Mouse (Mus musculus) forebrain, embryonic 14.5 days (tissue): Measurements from ENCODE around the gene Ptprn. TPM values are rescaled to one million over a fixed set of nuclear protein-coding genes. Genes with fewer than 3 reads are reported as not detected.
A peak's percentile ranks its signal among the peaks of the same experiment; 100 is the strongest.

Experiments
- ATAC-seq: fragments of 200-750 bp; cut with Nextera tagmentation; 2 replicates; pipeline ENCODE4 v1.8.0; 2017; ENCODE audit warnings: mild to moderate bottlenecking, moderate library complexity
- DNase-seq: peaks from one replicate; pipeline ENCODE4 v3.0.0-alpha.2; 2015; ENCODE audit warnings: low spot score
- H3K27ac ChIP-seq: fragments of 300-500 bp; sonication (generic); 2 replicates; pipeline ENCODE4 v1.5.1; 2014; ENCODE audit warnings: low read depth, mild to moderate bottlenecking, control low read depth, low read length, moderate library complexity
- H3K27me3 ChIP-seq: fragments of 300-500 bp; sonication (generic); replicated peaks from 2 replicates; pipeline ENCODE4 v1.6.1; 2014; ENCODE audit warnings: low read length, control low read depth, mixed read lengths; ENCODE audit not compliant: control insufficient read depth, insufficient read depth
- H3K36me3 ChIP-seq: fragments of 300-500 bp; sonication (generic); 2 replicates; pipeline ENCODE4 v1.6.1; 2014; ENCODE audit warnings: low read length, control low read depth; ENCODE audit not compliant: control insufficient read depth, insufficient read depth
- H3K4me1 ChIP-seq: fragments of 300-500 bp; sonication (generic); 2 replicates; pipeline ENCODE4 v1.6.1; 2014; ENCODE audit warnings: antibody characterized with exemption, low read length, control low read depth; ENCODE audit not compliant: control insufficient read depth, insufficient read depth
- H3K4me2 ChIP-seq: fragments of 300-500 bp; sonication (generic); 2 replicates; pipeline ENCODE4 v1.6.1; 2014; ENCODE audit warnings: mild to moderate bottlenecking, control low read depth, low read length
- H3K4me3 ChIP-seq: fragments of 300-500 bp; sonication (generic); 2 replicates; pipeline ENCODE4 v1.5.1; 2014; ENCODE audit warnings: low read depth, low read length, control low read depth
- H3K9ac ChIP-seq: fragments of 300-500 bp; sonication (generic); 2 replicates; pipeline ENCODE4 v1.6.1; 2014; ENCODE audit warnings: mild to moderate bottlenecking, low read length, control low read depth, moderate library complexity
- H3K9me3 ChIP-seq: fragments of 300-500 bp; sonication (generic); replicated peaks from 2 replicates; pipeline ENCODE4 v1.6.1; 2016; ENCODE audit warnings: low read length, control low read depth, mixed read lengths; ENCODE audit not compliant: control insufficient read depth
- WGBS: fragments of 180-500 bp; shearing (Covaris S2); extraction: QIAGEN DNeasy Blood & Tissue Kit; methylation state at CpG from one replicate; pipeline ENCODE4 v1.1.7; 2014; 5-methylcytosine and 5-hydroxymethylcytosine counted together
- polyA plus RNA-seq: library from polyadenylated mRNA; unstranded; fragments of >200 nt; fragmentation: Nextera tagmentation; extraction: Ambion mirVana; gene quantifications from 2 replicates; pipeline ENCODE4 v1.2.1, GENCODE M21; 2014

Gene Ptprn
- polyA plus RNA-seq, 1 experiment from 2014 or later = 5.1 TPM

DNA sequence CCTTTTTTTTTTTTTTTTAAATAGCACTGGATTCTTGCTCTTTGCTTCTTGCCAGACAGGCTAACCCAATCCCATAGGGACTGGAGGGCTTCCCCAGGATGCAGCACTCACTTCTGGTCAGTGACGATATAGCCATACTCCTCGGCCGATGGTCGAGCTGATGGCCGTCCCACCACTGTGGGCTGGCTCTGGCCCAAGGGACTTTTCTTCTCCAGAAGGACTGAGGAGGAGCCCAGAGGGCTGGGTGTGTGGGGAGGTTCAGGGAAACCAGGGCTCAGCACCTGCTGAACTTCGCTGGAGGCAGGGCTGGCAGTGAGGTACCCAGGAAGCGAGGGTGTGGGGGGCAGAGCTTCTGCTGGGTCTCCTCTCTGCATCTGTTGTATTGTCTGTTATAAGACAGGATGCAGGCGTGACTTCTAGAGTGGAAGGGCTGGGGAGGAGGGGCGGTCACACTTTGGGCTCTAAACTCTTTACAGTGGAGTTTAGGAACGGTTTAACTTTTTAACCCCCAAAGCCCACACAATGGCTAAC is 8.7 kb downstream of the Ptprn start:
- DNase-seq (no peak), ATAC-seq (no peak)
- Histone ChIP-seq H3K4me2 (no peak overlapping the region), H3K36me3 (no peaks in the 10 kb centered on the region), H3K9me3 (no peaks in the 10 kb centered on the region), H3K27ac (no peak overlapping the region), H3K4me3 (no peak overlapping the region), H3K4me1 (peaks cover 7% of the 10 kb centered on the region; the same call in 1 of the 2 replicates), H3K27me3 (no peaks in the 10 kb centered on the region), H3K9ac (no peak overlapping the region)
- WGBS = 71% methylated on average over 10 of the region's 10 CpGs

- Histone ChIP-seq H3K36me3 (no peaks in the 10 kb centered on the region), H3K4me3 (no peak overlapping the region), H3K27me3 (no peaks in the 10 kb centered on the region), H3K4me1 (peaks cover 7% of the 10 kb centered on the region; the same call in 1 of the 2 replicates), H3K9ac (no peak overlapping the region), H3K27ac (no peak overlapping the region), H3K9me3 (no peaks in the 10 kb centered on the region), H3K4me2 (no peak overlapping the region)
- DNase-seq (no peak), ATAC-seq (peak; percentile 13; the same call in 1 of the 2 replicates)
- WGBS = 69% methylated on average over 8 of the region's 8 CpGs
Measured at GRCm38 (mm10) chr1:75254625-75255013, 9.7 kb downstream of the Ptprn start.

DNA sequence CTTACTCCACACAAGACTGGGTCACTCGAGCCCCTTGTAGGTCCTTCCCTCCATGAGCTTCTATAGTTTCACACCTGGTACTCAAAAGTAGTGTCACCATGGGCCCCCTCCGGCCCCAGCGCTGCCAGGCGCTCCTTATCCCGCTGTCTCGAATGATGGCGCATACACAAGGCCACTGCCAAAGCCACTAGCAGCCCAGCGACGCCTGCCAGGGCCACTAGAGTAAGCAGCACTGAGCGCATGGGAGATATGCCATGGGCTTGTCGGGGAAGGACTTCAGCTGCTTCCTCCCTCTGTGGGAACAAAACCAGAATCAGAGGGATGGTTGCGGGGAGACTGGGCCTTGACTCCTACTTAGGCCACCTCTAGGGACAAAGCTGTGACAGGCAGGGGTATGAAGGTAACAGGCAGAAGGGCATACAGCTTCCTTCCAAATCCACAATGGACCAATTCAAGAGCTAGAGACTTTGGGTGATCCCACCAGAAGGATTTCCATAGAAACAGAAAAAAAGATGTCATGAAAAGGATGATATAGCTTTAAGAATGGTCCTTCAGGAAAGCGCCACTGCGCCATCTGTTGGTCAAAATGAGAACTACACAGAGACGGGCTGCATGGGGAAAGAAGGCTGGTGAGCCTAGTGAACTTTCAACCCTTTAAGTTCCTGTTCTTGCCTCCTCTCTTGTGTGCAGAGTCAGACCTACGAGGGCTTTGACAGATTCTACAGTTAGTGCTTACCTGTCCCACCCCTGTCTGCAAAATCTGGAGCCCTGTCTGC is 10.3 kb downstream of the Ptprn start:
- H3K27me3 ChIP-seq = no peaks in the 10 kb centered on the region
- peak; percentile 12; the same call in 1 of the 2 replicates for ATAC-seq
- peak; percentile 81 for DNase-seq
- 64% methylated on average over 16 of the region's 16 CpGs for WGBS
- H3K4me1 ChIP-seq = peaks cover 7% of the 10 kb centered on the region; the same call in 1 of the 2 replicates
- H3K9me3 ChIP-seq = no peaks in the 10 kb centered on the region
- no peak overlapping the region for H3K27ac ChIP-seq
- no peak overlapping the region for H3K4me2 ChIP-seq
- H3K9ac ChIP-seq = no peak overlapping the region
- H3K36me3 ChIP-seq = no peaks in the 10 kb centered on the region
- H3K4me3 ChIP-seq = no peak overlapping the region

GRCm38 (mm10) chr1:75253029-75253428 is 11.3 kb downstream of the Ptprn start:
- Histone ChIP-seq H3K27me3 (no peaks in the 10 kb centered on the region), H3K27ac (no peak overlapping the region), H3K9me3 (no peaks in the 10 kb centered on the region), H3K4me2 (no peak overlapping the region), H3K4me1 (peaks cover 10% of the 10 kb centered on the region; the same call in 1 of the 2 replicates), H3K4me3 (no peak overlapping the region), H3K9ac (no peak overlapping the region), H3K36me3 (no peaks in the 10 kb centered on the region)
- DNase-seq (no peak), ATAC-seq (no peak)
- 76% methylated on average over 16 of the region's 16 CpGs for WGBS

- peaks cover 15% of the 10 kb centered on the region; the same call in 1 of the 2 replicates for H3K4me1 ChIP-seq
- WGBS = 72% methylated on average over 13 of the region's 13 CpGs
- no peaks in the 10 kb centered on the region for H3K27me3 ChIP-seq
- H3K4me2 ChIP-seq = no peak overlapping the region
- DNase-seq (no peak), ATAC-seq (no peak)
- H3K9me3 ChIP-seq = no peaks in the 10 kb centered on the region
- H3K27ac ChIP-seq = no peak overlapping the region
- no peak overlapping the region for H3K9ac ChIP-seq
- no peak overlapping the region for H3K4me3 ChIP-seq
- H3K36me3 ChIP-seq = no peaks in the 10 kb centered on the region
Measured at GRCm38 (mm10) chr1:75252308-75252707, 12.0 kb downstream of the Ptprn start.

GRCm38 (mm10) chr1:75251112-75251970 is 13.0 kb downstream of the Ptprn start:
- no peak overlapping the region for H3K9ac ChIP-seq
- no peak overlapping the region for H3K4me3 ChIP-seq
- no peaks in the 10 kb centered on the region for H3K36me3 ChIP-seq
- WGBS = 2% methylated on average over 21 of the region's 22 CpGs
- no peaks in the 10 kb centered on the region for H3K27me3 ChIP-seq
- H3K4me2 ChIP-seq = peak overlapping the region; percentile 50
- DNase-seq (peak; percentile 70), ATAC-seq (peak; percentile 40)
- H3K27ac ChIP-seq = peak overlapping the region; percentile 5; the same call in 1 of the 2 replicates
- no peaks in the 10 kb centered on the region for H3K9me3 ChIP-seq
- peaks cover 16% of the 10 kb centered on the region; the same call in 1 of the 2 replicates for H3K4me1 ChIP-seq

GRCm38 (mm10) chr1:75250498-75250897 is 13.8 kb downstream of the Ptprn start:
- Histone ChIP-seq H3K36me3 (no peaks in the 10 kb centered on the region), H3K9me3 (no peaks in the 10 kb centered on the region), H3K4me2 (no peak overlapping the region), H3K27me3 (no peaks in the 10 kb centered on the region), H3K4me3 (no peak overlapping the region), H3K9ac (no peak overlapping the region), H3K4me1 (peaks cover 16% of the 10 kb centered on the region; the same call in 1 of the 2 replicates), H3K27ac (no peak overlapping the region; the same call in 1 of the 2 replicates)
- ATAC-seq (peak; percentile 24; the same call in 1 of the 2 replicates), DNase-seq (peak; percentile 59)
- 48% methylated on average over 3 of the region's 3 CpGs for WGBS

GRCm38 (mm10) chr1:75248041-75248772 is 16.1 kb downstream of the Ptprn start:
- Histone ChIP-seq H3K4me1 (peaks cover 16% of the 10 kb centered on the region; the same call in 1 of the 2 replicates), H3K27ac (no peak overlapping the region), H3K4me3 (no peak overlapping the region), H3K9me3 (no peaks in the 10 kb centered on the region), H3K36me3 (peaks cover 8% of the 10 kb centered on the region; the same call in 1 of the 2 replicates), H3K27me3 (no peaks in the 10 kb centered on the region), H3K4me2 (no peak overlapping the region), H3K9ac (no peak overlapping the region)
- DNase-seq (peak; percentile 28), ATAC-seq (no peak)
- 50% methylated on average over 9 of the region's 9 CpGs for WGBS
